Mouse (Mus musculus) lung, adult 2 months (tissue): ENCODE data around the gene Fut11.

Experiments
- CTCF ChIP-seq: fragments of 200-500 bp; IDR thresholded peaks from 2 replicates; pipeline ENCODE4 v1.5.1; 2011; ENCODE audit warnings: mild to moderate bottlenecking, low read length, control low read depth; ENCODE audit not compliant: insufficient read depth
- POLR2A ChIP-seq: fragments of 200-500 bp; IDR thresholded peaks from 2 replicates; pipeline ENCODE4 v1.6.1; 2011; ENCODE audit warnings: low read depth, mild to moderate bottlenecking, control low read depth, low read length, borderline replicate concordance; ENCODE audit errors: extremely low read depth

DNA sequence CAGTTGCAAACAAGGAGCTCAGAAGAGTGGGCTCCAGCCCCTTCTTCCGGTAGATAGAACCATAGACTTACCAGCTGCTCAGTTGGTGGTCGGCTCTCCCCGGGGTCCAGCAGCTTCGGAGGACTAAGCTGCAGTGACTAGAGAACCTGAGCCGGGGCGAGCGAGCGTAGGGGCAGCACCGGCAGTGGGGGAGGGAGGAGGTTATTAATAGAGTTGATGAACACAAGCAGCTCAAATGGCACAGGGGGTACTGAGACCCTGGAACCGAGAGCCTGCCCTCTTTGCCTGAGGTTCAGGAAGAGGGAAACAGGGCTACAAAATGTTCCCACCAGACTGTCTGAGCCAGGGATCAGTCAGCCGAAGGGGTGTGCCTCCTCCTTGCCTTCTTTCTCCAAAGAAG is 38.4 kb upstream of the Fut11 start, which contains the start of gene Myoz1:
- TF ChIP-seq POLR2A (no peak), CTCF (no peak)
